Mouse (Mus musculus) liver, embryonic 14.5 days (tissue): ENCODE results near the gene Tmcc1. TPM values are rescaled to one million over a fixed set of nuclear protein-coding genes. Genes with fewer than 3 reads are reported as not detected.

Experiments
- ATAC-seq: fragments of 200-750 bp; cut with Nextera tagmentation; 2 replicates; pipeline ENCODE4 v1.8.0; 2017; ENCODE audit warnings: moderate number of reproducible peaks, mild to moderate bottlenecking, moderate library complexity; ENCODE audit not compliant: insufficient read depth
- DNase-seq, 3 experiments: peaks; one replicate each; pipeline ENCODE4 v3.0.0-alpha.2; 2012 to 2013; ENCODE audit warnings: low read depth in 3 of 3, low spot score in 3 of 3
- H3K27ac ChIP-seq: fragments of 300-500 bp; sonication (generic); 2 replicates; pipeline ENCODE4 v1.5.1; 2014; ENCODE audit warnings: moderate library complexity, mild to moderate bottlenecking, control low read depth, inconsistent platforms
- H3K27me3 ChIP-seq: fragments of 300-500 bp; sonication (generic); 2 replicates; pipeline ENCODE4 v1.6.1; 2014; ENCODE audit warnings: mild to moderate bottlenecking, low read length, moderate library complexity; ENCODE audit not compliant: control insufficient read depth, insufficient read depth
- H3K36me3 ChIP-seq: fragments of 300-500 bp; sonication (generic); replicated peaks from 2 replicates; pipeline ENCODE4 v1.6.1; 2014; ENCODE audit warnings: low read depth; ENCODE audit not compliant: control insufficient read depth, insufficient read depth
- H3K4me1 ChIP-seq, 2 experiments: fragments of 200-500 bp in 1 of 2; fragments of 300-500 bp in 1 of 2; sonication (generic) in 1 of 2; replicated peaks; 2 replicates each; pipeline ENCODE4 v1.6.1; 2012 to 2014; ENCODE audit warnings: antibody characterized with exemption in 1 of 2, inconsistent platforms in 1 of 2, low read length in 1 of 2; ENCODE audit not compliant: control insufficient read depth in 2 of 2, insufficient read depth in 2 of 2
- H3K4me2 ChIP-seq: fragments of 300-500 bp; sonication (generic); 2 replicates; pipeline ENCODE4 v1.6.1; 2014; ENCODE audit warnings: low read depth, mild to moderate bottlenecking, control low read depth, moderate library complexity
- H3K4me3 ChIP-seq, 2 experiments: fragments of 200-500 bp in 1 of 2; fragments of 300-500 bp in 1 of 2; sonication (generic) in 1 of 2; 2 replicates each; pipeline ENCODE4 v1.5.1; 2012 to 2014; ENCODE audit warnings: low read depth in 2 of 2, low read length in 2 of 2, mild to moderate bottlenecking in 2 of 2, control low read depth in 1 of 2, inconsistent platforms in 1 of 2, moderate library complexity in 1 of 2; ENCODE audit not compliant: insufficient read depth in 1 of 2
- H3K9ac ChIP-seq: fragments of 300-500 bp; sonication (generic); replicated peaks from 2 replicates; pipeline ENCODE4 v1.6.1; 2014; ENCODE audit warnings: mild to moderate bottlenecking, control low read depth, moderate library complexity
- H3K9me3 ChIP-seq: fragments of 300-500 bp; sonication (generic); 2 replicates; pipeline ENCODE4 v1.6.1; 2016; ENCODE audit warnings: low read length, mixed read lengths; ENCODE audit not compliant: control insufficient read depth
- CTCF ChIP-seq: IDR thresholded peaks from 2 replicates; pipeline ENCODE4 v1.5.1; 2016; ENCODE audit warnings: antibody characterized with exemption, low read depth, control low read depth
- EP300 ChIP-seq: IDR thresholded peaks from 2 replicates; pipeline ENCODE4 v1.6.1; 2016; ENCODE audit warnings: antibody characterized with exemption, low read depth
- WGBS: fragments of 180-500 bp; shearing (Covaris S2); extraction: QIAGEN DNeasy Blood & Tissue Kit; methylation state at CpG from one replicate; pipeline ENCODE4 v1.1.7; 2014; ENCODE audit not compliant: insufficient replicate concordance; 5-methylcytosine and 5-hydroxymethylcytosine counted together
- polyA plus RNA-seq, 2 experiments: library from polyadenylated mRNA; depleted of rRNA in 1 of 2; stranded (reverse) in 1 of 2; unstranded in 1 of 2; fragments of >200 nt; fragmentation: Nextera tagmentation in 1 of 2; extraction: Ambion mirVana in 1 of 2; gene quantifications; 2 replicates each; pipeline versions ENCODE4 v1.2.1 to v1.2.3; 2012 to 2014

The Tmcc1 gene
- polyA plus RNA-seq, 2 experiments, result 2.6 to 3.2 TPM

DNA sequence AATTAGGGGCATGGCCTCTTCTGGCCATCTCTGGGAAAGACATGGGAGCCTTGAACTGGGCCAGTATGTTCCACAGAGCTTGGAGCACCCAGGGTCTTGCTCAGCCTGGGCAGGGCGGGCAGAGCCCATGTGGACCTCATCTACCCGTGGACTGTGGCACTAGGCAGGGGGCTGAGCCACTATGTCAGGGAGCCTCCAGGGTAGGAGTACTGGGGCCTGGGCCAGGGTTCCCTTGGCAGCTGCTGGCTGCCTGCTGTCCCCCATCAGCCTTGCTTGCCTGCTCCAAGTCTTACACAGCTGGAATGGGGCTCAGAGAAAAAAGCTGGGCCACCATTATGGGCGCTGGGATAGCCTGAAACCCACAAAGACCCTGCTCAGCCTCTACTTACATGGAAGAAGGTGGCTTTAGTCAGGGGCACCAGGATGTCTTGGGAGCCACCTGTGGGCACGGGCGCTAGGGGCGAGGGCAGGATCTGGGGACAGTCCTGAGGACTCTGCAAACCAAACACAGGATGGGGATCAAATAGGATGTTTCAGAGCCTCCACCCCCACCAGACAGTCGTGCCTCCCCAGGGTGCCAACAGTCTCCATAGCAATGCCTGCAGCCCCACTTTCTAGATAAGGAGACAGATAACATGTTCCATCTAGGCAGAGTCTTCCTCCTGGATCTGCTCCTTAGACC lies 221.1 kb downstream of the Tmcc1 start:
- Histone ChIP-seq H3K4me3 (no peak overlapping the region), H3K4me1 (no peaks in the 10 kb centered on the region), H3K27me3 (no peaks in the 10 kb centered on the region), H3K9ac (no peak overlapping the region), H3K36me3 (no peaks in the 10 kb centered on the region), H3K27ac (no peak overlapping the region), H3K4me2 (no peak overlapping the region), H3K9me3 (no peaks in the 10 kb centered on the region)
- DNase-seq, result no peak
- TF ChIP-seq CTCF (no peak), EP300 (no peak)
- WGBS, result 55% methylated on average over 7 of the region's 7 CpGs
- no peak for ATAC-seq

DNA sequence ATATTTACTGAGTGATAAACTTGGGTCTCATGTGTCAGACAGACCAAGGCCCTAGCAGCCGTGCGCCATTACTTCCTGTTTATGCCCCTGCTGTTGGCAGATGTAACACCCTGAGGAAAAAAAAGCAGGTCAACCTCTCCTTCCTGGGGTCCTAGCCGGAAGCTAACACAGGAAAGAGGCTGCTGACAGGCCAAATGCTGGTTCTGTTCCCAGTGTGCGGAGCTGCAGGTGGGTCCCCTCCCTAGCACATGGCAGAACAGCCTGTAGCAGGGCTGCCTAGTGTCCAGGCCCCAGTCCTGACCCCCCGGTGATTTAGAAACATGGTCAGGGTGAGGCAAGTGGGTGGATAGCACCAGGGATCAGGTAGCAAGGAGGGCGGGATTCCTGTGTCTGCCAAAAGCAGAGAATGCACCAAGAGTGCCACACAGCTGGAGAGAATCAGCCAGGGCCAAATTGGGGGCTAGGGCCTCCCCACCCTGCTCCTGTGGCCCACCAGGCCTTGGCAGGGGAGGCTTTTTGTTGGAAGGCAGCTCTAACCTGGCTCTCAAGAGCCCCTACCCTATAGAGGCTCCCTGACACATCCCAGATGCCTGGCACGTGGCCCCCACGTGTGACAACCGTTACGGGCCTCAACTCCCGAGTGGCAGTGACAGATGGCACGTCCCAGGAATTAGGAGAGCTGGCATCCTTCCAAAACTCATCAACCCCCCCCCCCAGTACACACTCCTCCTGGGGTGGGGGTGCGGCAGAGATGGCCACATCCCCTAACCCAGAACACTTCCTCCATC lies 221.8 kb downstream of the Tmcc1 start:
- no peak overlapping the region for H3K9ac ChIP-seq
- H3K4me3 ChIP-seq, result no peak overlapping the region
- no peak overlapping the region for H3K27ac ChIP-seq
- WGBS, result 69% methylated on average over 13 of the region's 13 CpGs
- no peaks in the 10 kb centered on the region for H3K4me1 ChIP-seq
- TF ChIP-seq CTCF (no peak), EP300 (no peak)
- no peak for ATAC-seq
- no peaks in the 10 kb centered on the region for H3K9me3 ChIP-seq
- no peaks in the 10 kb centered on the region for H3K27me3 ChIP-seq
- no peak overlapping the region for H3K4me2 ChIP-seq
- no peak for DNase-seq
- no peaks in the 10 kb centered on the region for H3K36me3 ChIP-seq

DNA sequence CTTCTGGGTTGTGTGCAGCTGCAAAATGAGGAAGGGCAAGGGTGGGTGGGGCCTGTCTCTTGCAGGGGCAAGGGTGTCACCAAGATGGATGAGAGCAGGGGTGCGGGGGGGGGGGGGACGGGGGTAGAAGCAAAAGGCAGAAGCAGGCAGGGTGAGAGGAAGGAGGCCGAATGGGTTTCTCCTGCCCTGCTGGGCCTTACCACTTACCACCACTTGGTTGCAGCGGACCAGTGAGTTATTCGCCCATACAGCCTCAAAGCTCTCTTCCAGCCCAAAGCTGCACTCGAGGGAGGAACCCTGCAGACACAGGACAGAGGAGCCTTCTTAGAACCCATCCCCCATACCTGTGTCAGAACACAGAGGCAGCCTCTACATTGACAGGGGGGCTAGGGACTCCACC lies 223.3 kb downstream of the Tmcc1 start:
- H3K9me3 ChIP-seq, result no peaks in the 10 kb centered on the region
- H3K27ac ChIP-seq, result no peak overlapping the region
- ATAC-seq (no peak), DNase-seq (no peak)
- WGBS, result 44% methylated on average over 4 of the region's 6 CpGs
- no peak overlapping the region for H3K4me3 ChIP-seq
- no peak overlapping the region for H3K4me2 ChIP-seq
- H3K27me3 ChIP-seq, result no peaks in the 10 kb centered on the region
- no peaks in the 10 kb centered on the region for H3K4me1 ChIP-seq
- H3K9ac ChIP-seq, result no peak overlapping the region
- H3K36me3 ChIP-seq, result no peaks in the 10 kb centered on the region
- TF ChIP-seq CTCF (no peak), EP300 (no peak)

DNA sequence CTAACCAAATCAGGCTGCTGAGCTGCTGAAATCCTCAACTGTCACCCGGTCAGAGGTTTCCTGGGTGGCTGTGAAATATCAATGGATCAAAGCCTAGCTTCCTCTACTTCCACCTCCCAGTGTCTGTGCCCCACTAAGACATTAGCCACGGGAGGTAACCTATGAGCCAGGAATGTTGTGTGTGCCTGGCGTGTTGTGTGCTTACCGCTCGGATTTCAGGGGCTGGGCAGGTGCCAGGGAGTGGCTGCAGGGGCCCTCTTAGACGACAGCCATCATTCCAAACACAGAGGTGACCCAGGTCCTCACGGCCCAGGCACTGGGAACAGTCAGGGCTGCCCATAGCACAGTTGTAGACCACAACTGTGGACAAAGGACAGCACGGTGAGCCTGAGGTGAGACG lies 224.2 kb downstream of the Tmcc1 start:
- Histone ChIP-seq H3K36me3 (no peaks in the 10 kb centered on the region), H3K27me3 (no peaks in the 10 kb centered on the region), H3K9me3 (no peaks in the 10 kb centered on the region), H3K4me1 (no peaks in the 10 kb centered on the region), H3K9ac (no peak overlapping the region), H3K4me3 (no peak overlapping the region), H3K27ac (no peak overlapping the region), H3K4me2 (no peak overlapping the region)
- WGBS, result 64% methylated on average over 9 of the region's 9 CpGs
- TF ChIP-seq CTCF (no peak), EP300 (no peak)
- ATAC-seq, result no peak
- DNase-seq, result no peak

DNA sequence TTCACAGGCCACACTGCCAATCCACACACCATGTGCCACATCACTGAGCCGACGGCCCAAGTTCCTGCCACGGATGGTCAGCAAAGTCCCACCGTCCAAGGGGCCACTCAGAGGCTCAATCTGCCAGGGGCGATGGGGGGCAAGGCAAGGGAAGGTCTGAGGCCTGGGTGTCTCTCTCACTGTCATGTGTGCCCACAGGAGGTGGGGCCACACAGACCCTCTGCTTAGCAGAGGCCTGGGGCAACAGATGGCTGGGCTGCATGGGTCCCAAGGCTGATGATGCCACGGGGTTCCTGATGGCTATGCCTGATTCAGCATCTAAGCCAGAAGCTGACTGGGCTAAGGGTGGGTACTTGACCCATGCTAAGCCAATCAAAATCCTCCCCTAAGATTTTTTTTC lies 224.6 kb downstream of the Tmcc1 start:
- H3K4me1 ChIP-seq, result no peaks in the 10 kb centered on the region
- DNase-seq (no peak), ATAC-seq (no peak)
- no peaks in the 10 kb centered on the region for H3K9me3 ChIP-seq
- H3K4me2 ChIP-seq, result no peak overlapping the region
- TF ChIP-seq CTCF, result no peak
- no peak for TF ChIP-seq EP300
- H3K27me3 ChIP-seq, result no peaks in the 10 kb centered on the region
- H3K27ac ChIP-seq, result no peak overlapping the region
- no peaks in the 10 kb centered on the region for H3K36me3 ChIP-seq
- H3K4me3 ChIP-seq, result no peak overlapping the region
- 69% methylated on average over 6 of the region's 6 CpGs for WGBS
- H3K9ac ChIP-seq, result no peak overlapping the region

Other genes starting within 250 kb of the Tmcc1 start
- not detected in 2 replicates for gene H1foo, start 248.5 kb downstream of the Tmcc1 start, polyA plus RNA-seq (2012; rRNA removed)
- not detected in 2 replicates for gene H1foo, start 248.5 kb downstream of the Tmcc1 start, polyA plus RNA-seq (2014; fragmentation: Nextera tagmentation; extraction: Ambion mirVana)
- 7.5 and 13.0 TPM in 2 replicates for gene Plxnd1, start 198.5 kb downstream of the Tmcc1 start, polyA plus RNA-seq (2012; rRNA removed)
- 6.4 and 7.6 TPM in 2 replicates for gene Plxnd1, start 198.5 kb downstream of the Tmcc1 start, polyA plus RNA-seq (2014; fragmentation: Nextera tagmentation; extraction: Ambion mirVana)
- gene Washc2, start 14.6 kb upstream of the Tmcc1 start, polyA plus RNA-seq (2012; rRNA removed), result 15.4 and 15.7 TPM in 2 replicates
- 8.6 and 9.8 TPM in 2 replicates for gene Washc2, start 14.6 kb upstream of the Tmcc1 start, polyA plus RNA-seq (2014; fragmentation: Nextera tagmentation; extraction: Ambion mirVana)
- gene Zfand4, start 70.7 kb upstream of the Tmcc1 start, polyA plus RNA-seq (2012; rRNA removed), result 2.3 and 3.2 TPM in 2 replicates
- 4.4 and 6.3 TPM in 2 replicates for gene Zfand4, start 70.7 kb upstream of the Tmcc1 start, polyA plus RNA-seq (2014; fragmentation: Nextera tagmentation; extraction: Ambion mirVana)
- gene March8, start 144.5 kb upstream of the Tmcc1 start, polyA plus RNA-seq (2012; rRNA removed), result 82.4 and 96.1 TPM in 2 replicates
- 80.1 and 89.8 TPM in 2 replicates for gene March8, start 144.5 kb upstream of the Tmcc1 start, polyA plus RNA-seq (2014; fragmentation: Nextera tagmentation; extraction: Ambion mirVana)